Mouse (Mus musculus): Measurements from ENCODE around the gene Prkce.

DNA sequence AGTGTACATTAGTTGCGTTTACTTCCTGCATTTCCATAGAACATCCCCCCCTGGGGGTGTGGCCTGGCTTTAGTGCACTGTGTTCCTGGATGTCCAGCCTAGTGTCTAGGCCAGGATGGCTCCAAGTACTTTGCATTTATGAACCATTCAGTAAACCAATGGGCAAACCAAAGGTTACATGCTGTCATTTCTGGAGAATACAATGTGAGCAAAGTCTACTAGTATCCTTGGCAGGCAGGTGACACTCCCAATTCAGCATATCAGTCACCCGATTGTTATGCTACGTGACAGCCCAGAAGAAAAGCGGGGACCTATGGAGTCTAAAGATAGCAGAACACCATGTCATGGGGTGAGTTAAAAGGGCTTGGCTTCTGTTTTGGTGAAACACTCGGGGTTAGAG is 271.2 kb downstream of the Prkce start:
- TF ChIP-seq CHD2 (IDR thresholded peaks at IDR 0.05; ENCODE audit: low read depth, low read length), result no peak
- no peak for TF ChIP-seq HCFC1 (IDR thresholded peaks at IDR 0.05; ENCODE audit: borderline replicate concordance, insufficient read depth, low read length)
- no peak for TF ChIP-seq ZC3H11A (IDR thresholded peaks at IDR 0.05; ENCODE audit: borderline replicate concordance, low read depth, low read length)
